Mouse (Mus musculus) frontal cortex, postnatal 14 days (tissue): ENCODE measurements around the gene Gsdma3.
"Not testable (repeated sequence)": the region's sequence is repeated elsewhere in the genome, so short reads cannot be mapped to it uniquely, and the experiment has no call there.

Experiments
- DNase-seq, 2 experiments: peaks; one replicate each; pipeline ENCODE4 v3.0.0; 2022; ENCODE audit warnings: low spot score in 2 of 2

Gsdma3 gene

GRCm38 (mm10) chr11:98595955-98596354 is 30.2 kb upstream of the Gsdma3 start:
- no peak for DNase-seq

DNA sequence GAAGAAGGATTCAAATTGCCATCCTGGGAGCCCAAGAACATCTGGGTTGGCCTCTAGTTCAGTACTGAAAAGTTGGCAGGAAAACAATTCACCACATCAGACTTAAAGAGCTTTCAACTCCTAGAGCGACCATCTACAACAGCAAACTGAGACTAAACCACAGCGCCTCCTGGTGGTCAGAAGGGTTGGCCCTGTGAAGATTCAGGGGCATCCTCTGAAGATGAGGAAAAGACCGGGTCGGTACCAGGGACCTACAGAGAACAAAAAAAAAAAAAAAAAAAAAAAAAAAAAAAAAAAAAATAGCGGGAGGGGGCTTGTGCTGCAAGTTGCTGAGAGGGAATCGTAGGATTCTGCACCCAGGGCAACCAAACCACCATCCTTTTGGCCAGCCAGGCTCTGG is 28.8 kb upstream of the Gsdma3 start:
- DNase-seq, result no peak

DNA sequence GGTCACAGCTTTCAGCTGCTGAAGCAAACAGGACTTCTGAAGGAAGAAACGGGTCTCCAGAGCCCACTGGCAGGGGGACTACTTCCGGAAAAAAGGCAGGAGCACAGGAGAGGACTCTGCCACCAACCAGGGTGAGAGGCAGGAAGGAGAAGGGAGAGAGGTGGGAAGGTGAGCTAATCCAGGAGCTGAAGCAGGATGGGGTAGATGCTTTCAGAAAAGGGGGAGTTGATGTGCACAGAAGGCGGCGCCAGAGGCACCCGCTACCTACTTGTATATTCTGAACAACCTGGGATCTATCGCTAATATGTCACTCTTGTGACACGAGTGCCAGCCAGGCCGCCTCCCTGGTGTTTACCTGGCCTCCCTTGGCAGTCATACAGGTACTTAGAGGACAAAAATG is 28.2 kb upstream of the Gsdma3 start, which contains the start of gene Lrrc3c:
Gene Lrrc3c (plus strand): TSS at position 301 of the 400 bp plus-strand sequence.
- DNase-seq, result no peak

GRCm38 (mm10) chr11:98598851-98599290 is 27.3 kb upstream of the Gsdma3 start:
- no peak for DNase-seq

DNA sequence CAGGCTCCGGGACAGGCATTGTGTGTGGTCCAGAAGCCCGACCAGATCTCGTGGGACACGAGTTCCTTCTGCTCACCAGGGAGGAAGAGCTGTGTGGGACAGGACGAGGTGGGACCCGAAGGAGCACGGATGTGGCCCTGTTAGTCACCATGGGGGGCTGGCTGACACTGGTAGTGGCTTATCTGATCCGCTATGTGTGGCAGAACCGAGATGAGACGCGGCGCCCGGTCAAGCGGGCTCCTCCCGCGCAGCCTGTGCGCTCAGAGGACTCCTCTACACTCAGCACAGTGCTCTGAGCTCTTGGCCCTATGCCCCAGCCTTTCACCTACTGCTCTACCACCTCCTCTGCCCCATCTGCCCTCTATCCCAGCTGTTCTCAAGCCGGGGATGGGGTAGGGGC is 26.9 kb upstream of the Gsdma3 start:
- no peak for DNase-seq

GRCm38 (mm10) chr11:98602090-98602690 is 24.0 kb upstream of the Gsdma3 start:
- DNase-seq, result no peak

GRCm38 (mm10) chr11:98603953-98604352 is 22.2 kb upstream of the Gsdma3 start:
- no peak for DNase-seq

GRCm38 (mm10) chr11:98604911-98605310 is 21.2 kb upstream of the Gsdma3 start:
- DNase-seq, result not testable (repeated sequence)

GRCm38 (mm10) chr11:98606763-98607162 is 19.4 kb upstream of the Gsdma3 start:
- no peak for DNase-seq

DNA sequence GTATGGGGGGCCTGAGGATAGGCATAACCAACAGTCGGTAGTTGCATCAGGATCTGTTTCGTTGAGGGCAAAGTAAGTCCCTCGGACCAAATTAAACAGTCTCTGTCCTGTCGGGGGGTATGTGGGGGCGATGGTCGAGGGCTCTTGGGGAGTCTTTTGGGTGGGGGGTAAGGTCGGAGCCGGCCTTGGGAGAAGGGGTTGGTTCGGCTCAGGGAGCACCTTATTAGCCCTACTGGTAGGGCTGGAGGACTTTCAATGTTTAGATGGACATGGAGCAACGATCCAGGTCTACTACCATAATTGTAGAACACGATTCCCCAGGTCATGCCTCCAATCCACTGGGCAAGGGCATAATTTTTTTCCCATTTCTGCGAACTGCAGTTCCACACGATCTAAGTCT is 5.4 kb upstream of the Gsdma3 start:
- no peak for DNase-seq

DNA sequence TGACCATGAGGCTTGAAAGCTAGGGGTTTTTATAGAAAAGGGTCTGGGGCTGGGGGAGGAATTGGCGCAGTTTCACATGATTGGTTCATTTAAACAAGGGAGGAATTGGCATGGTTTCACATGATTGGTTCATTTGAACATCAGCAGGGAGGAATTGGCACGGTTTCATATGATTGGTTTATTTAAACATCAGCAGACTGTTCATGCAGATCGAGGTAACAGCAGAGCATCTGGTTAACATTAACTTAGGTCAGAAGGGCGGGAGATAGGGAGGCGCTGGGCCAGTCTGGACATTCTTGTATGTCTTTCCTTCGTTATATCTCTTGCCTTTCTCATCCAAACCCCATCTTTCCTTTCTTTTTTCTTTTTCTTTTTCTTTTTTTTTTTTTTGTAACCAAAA is 2.2 kb upstream of the Gsdma3 start:
- not testable (repeated sequence) for DNase-seq

DNA sequence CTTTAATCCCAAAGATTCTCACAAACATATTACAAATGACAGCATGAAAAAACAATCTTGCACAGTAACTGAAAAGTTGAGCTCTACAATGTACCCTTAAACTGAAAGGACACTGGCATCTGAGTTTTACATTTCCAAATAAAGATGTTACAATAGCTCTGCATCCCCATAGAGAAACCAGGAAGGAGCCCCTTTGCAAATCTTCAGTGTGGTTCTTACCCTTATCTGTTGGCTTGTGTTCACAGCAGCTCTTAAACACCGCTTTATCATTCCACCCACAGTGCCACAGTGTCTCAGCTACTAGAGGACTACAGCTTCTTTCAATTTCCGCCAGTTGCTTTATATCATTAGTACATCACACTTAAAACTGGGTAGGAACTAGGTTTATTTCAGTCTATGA is 1.8 kb upstream of the Gsdma3 start:
- DNase-seq, result not testable (repeated sequence)

DNA sequence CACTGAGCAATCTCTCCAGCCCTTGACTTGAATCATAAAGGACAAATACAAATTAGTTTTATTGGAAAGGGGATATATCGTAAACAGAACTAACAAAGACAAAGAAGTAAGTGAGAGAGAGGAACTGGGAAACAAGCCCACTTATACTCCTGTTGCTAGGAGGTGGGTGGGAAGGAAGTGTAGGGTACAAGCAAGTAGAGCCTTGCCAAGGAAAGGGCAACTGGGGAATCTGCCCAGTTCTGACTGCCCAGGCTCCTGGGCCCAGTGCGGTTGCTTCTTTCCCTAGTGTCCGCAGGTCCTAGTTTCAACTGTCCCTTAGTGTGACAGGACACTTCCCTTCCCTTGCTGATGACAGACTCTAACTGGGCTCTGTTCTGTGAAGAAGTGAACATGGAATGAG is 2.5 kb downstream of the Gsdma3 start:
- no peak for DNase-seq

GRCm38 (mm10) chr11:98630646-98631045 is 4.5 kb downstream of the Gsdma3 start:
- DNase-seq, result no peak

DNA sequence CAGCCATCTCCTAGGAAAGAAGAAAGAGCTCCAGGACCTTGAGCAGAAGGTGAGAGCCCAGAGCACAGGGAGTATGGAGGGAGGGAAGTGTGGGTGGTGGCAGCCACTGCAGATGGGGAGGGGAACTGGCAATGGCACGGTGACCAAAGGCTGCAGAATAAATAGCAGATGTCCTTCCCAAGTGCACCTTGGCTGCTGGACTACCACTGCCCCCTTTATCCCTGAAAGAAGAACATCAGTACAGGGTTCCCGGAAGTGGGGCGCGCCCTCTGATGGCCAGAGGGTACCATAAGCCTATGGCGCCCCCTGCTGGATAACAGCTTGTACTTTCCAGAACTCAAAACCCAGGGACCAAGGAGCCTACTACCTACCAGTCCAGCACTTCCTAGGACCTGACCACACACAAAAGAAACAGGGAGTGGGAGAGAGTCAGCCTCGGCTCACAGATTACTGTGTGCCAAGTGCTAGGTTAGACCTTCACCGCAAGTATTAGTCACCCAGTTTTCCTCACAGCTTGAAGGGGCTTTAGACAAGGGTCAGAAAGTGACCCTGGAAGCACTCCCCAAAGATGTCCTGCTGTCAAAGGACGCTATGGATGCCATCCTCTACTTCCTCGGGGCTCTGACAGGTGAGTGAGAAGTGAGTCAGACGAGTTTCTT is 9.3 kb downstream of the Gsdma3 start:
- not testable (repeated sequence) for DNase-seq

DNA sequence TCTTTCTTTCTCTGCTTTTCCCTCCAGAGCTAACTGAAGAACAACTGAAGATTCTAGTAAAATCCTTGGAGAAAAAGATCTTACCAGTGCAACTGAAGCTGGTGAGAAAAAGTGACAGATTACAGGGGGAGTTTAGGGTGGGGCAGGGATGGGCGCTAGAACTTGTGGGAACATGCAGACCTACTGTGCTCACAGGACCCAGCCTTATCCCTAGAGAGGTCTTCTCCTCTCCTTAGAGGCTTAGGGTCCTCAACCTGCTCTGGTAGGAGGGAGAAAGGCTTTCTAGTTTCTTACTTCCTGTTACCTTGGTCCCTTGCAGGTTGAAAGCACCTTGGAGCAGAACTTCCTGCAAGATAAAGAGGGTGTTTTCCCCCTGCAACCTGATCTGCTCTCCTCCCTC is 11.3 kb downstream of the Gsdma3 start:
- DNase-seq, result no peak

GRCm38 (mm10) chr11:98640091-98640490 is 13.9 kb downstream of the Gsdma3 start:
- no peak for DNase-seq

GRCm38 (mm10) chr11:98644757-98645156 is 18.6 kb downstream of the Gsdma3 start:
- DNase-seq, result no peak

- no peak for DNase-seq
These were observed 19.8 kb downstream of the Gsdma3 start for GRCm38 (mm10) chr11:98645946-98646345.

DNA sequence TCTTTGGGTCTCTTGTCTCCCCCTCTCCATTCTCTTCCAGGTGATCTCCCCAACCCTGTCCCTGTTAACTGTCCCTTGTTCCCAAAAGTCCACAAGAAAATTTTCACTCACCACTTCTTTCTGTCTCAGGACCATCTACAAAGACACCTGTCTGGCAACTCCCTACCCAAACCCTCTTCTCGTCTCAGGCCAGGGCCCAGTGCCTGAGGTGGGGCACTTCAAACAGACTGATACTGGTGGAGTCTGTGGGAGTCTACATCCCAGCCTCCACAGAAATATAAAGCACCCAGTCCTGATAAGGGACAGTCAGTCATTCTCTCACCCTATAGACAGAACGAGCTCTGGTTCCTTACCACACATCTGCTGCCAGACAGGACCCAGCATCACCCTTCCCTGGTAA is 20.3 kb downstream of the Gsdma3 start, which contains the start of gene Gsdma2:
Gene Gsdma2 (plus strand): TSS at position 301 of the 400 bp plus-strand sequence.
- DNase-seq, result no peak

DNA sequence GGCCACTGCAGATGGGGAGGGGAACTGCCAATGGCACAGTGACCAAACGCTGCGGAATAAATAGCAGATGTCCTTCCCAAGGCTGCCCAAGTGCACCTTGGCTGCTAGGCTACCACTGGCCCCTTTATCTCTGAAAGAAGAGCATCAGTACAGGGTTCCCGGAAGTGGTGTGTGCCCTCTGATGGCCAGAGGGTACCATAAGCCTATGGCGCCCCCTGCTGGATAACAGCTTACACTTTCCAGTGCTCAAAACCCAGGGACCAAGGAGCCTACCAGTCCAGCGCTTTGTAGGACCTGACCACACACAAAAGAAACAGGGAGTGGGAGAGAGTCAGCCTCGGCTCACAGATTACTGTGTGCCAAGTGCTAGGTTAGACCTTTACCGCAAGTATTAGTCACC is 28.9 kb downstream of the Gsdma3 start:
- DNase-seq, result not testable (repeated sequence)

DNA sequence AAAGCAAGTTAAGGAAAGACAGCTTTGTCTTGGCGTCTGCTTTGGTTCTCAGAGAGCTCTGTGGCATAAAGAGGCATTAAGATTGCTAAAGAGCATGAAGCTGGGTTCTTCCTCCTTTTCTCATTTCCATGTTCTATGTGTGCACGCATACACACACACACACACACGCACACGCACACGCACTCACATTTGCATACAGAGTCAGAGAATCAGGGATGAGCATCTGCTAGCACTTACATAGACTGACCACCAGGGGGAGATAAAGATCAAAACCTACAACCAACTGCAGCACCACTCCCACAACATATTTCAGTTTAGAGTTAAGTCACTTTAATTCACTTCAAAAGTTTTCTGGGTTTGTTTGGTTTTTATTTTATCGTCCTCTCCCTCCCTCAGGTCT is 34.4 kb downstream of the Gsdma3 start:
- DNase-seq, result peak in 1 of 2 experiments; percentile 15

GRCm38 (mm10) chr11:98664091-98664490 is 37.9 kb downstream of the Gsdma3 start, which contains the start of gene Gsdma:
Gene Gsdma (plus strand): TSS chr11:98664351.
- DNase-seq, result no peak
